Mouse (Mus musculus): ENCODE measurements around the gene Crybg2.

Gene Crybg2

GRCm38 (mm10) chr4:134119644-134120043 is 59.0 kb downstream of the Crybg2 start:
- in situ Hi-C loops (cut with MboI, MseI) = loop anchor here in 1 of 2 experiments (5.0 kb wide), 1 partner anchor 82 kb away; no protein-coding TSS in a partner anchor

GRCm38 (mm10) chr4:134120192-134120805 is 59.7 kb downstream of the Crybg2 start:
- in situ Hi-C loops (cut with MboI, MseI) = loop anchor here in 1 of 2 experiments (5.0 kb wide), 1 partner anchor 83 kb away; no protein-coding TSS in a partner anchor

- in situ Hi-C loops (cut with MboI, MseI) = loop anchor here in 1 of 2 experiments (5.0 kb wide), 1 partner anchor 84 kb away; no protein-coding TSS in a partner anchor
Observed at GRCm38 (mm10) chr4:134120916-134121315, 60.3 kb downstream of the Crybg2 start.

GRCm38 (mm10) chr4:134121571-134121970 is 61.0 kb downstream of the Crybg2 start:
- in situ Hi-C loops (cut with MboI, MseI) = loop anchor here in 1 of 2 experiments (5.0 kb wide), 1 partner anchor 84 kb away; no protein-coding TSS in a partner anchor

GRCm38 (mm10) chr4:134122281-134122680 is 61.7 kb downstream of the Crybg2 start:
- in situ Hi-C loops (cut with MboI, MseI) = loop anchor here in 1 of 2 experiments (5.0 kb wide), 1 partner anchor 85 kb away; no protein-coding TSS in a partner anchor

GRCm38 (mm10) chr4:134123147-134123546 is 62.5 kb downstream of the Crybg2 start:
- in situ Hi-C loops (cut with MboI, MseI) = loop anchor here in 1 of 2 experiments (5.0 kb wide), 1 partner anchor 86 kb away; no protein-coding TSS in a partner anchor

GRCm38 (mm10) chr4:134123680-134124551 is 63.3 kb downstream of the Crybg2 start:
- in situ Hi-C loops (cut with MboI, MseI) = loop anchor here in 1 of 2 experiments (5.0 kb wide), 1 partner anchor 87 kb away; no protein-coding TSS in a partner anchor

GRCm38 (mm10) chr4:134125383-134126060 is 64.9 kb downstream of the Crybg2 start:
- in situ Hi-C loops (cut with MboI, MseI) = loop anchor here in 1 of 2 experiments (5.0 kb wide), 2 partner anchors 33 to 88 kb away; no protein-coding TSS in a partner anchor

- in situ Hi-C loops (cut with MboI, MseI) = loop anchor here in 1 of 2 experiments (5.0 kb wide), 2 partner anchors 34 to 89 kb away; no protein-coding TSS in a partner anchor
Observed at GRCm38 (mm10) chr4:134126300-134127120, 65.9 kb downstream of the Crybg2 start.

GRCm38 (mm10) chr4:134127121-134127455 is 66.5 kb downstream of the Crybg2 start:
- in situ Hi-C loops (cut with MboI, MseI) = loop anchor here in 1 of 2 experiments (5.0 kb wide), 2 partner anchors 35 to 90 kb away; no protein-coding TSS in a partner anchor

- in situ Hi-C loops (cut with MboI, MseI) = loop anchor here in 1 of 2 experiments (5.0 kb wide), 2 partner anchors 35 to 90 kb away; no protein-coding TSS in a partner anchor
Observed at GRCm38 (mm10) chr4:134127793-134128192, 67.2 kb downstream of the Crybg2 start.

- in situ Hi-C loops (cut with MboI, MseI) = loop anchor here in 1 of 2 experiments (5.0 kb wide), 2 partner anchors 36 to 91 kb away; no protein-coding TSS in a partner anchor
Observed at GRCm38 (mm10) chr4:134128221-134128982, 67.8 kb downstream of the Crybg2 start, which contains the start of gene Sh3bgrl3. Gene Sh3bgrl3 (minus strand): TSS chr4:134128789.

GRCm38 (mm10) chr4:134128983-134129362 is 68.4 kb downstream of the Crybg2 start:
- in situ Hi-C loops (cut with MboI, MseI) = loop anchor here in 1 of 2 experiments (5.0 kb wide), 2 partner anchors 37 to 92 kb away; no protein-coding TSS in a partner anchor

GRCm38 (mm10) chr4:134129482-134129881 is 68.9 kb downstream of the Crybg2 start:
- in situ Hi-C loops (cut with MboI, MseI) = loop anchor here in 1 of 2 experiments (5.0 kb wide), 2 partner anchors 37 to 92 kb away; no protein-coding TSS in a partner anchor

GRCm38 (mm10) chr4:134132117-134132516 is 71.5 kb downstream of the Crybg2 start:
- in situ Hi-C loops (cut with MboI, MseI) = no loop called here

GRCm38 (mm10) chr4:134132519-134133095 is 72.0 kb downstream of the Crybg2 start:
- in situ Hi-C loops (cut with MboI, MseI) = no loop called here

- in situ Hi-C loops (cut with MboI, MseI) = no loop called here
Observed at GRCm38 (mm10) chr4:134136280-134136926, 75.8 kb downstream of the Crybg2 start.

GRCm38 (mm10) chr4:134138857-134139256 is 78.2 kb downstream of the Crybg2 start:
- in situ Hi-C loops (cut with MboI, MseI) = no loop called here
